Mouse (Mus musculus) common myeloid progenitor, adult 5-6 weeks (primary cell): ENCODE data around the gene BC016579. TPM values are rescaled to one million over a fixed set of nuclear protein-coding genes. Genes with fewer than 3 reads are reported as not detected.

Source experiments
- ATAC-seq: replicated peaks from 2 replicates; pipeline ENCODE4 v1.8.0; 2016; ENCODE audit warnings: low read depth, mild to moderate bottlenecking, moderate TSS enrichment, inconsistent platforms; ENCODE audit not compliant: poor library complexity, severe bottlenecking
- total RNA-seq: library from RNA; stranded (forward); fragments of 200-1000, 187-1606 nt; gene quantifications from 2 replicates; pipeline ENCODE4 v1.2.3, GENCODE M21; 2017

BC016579 gene
- total RNA-seq, 1 experiment from 2014 or later = 1.2 TPM

DNA sequence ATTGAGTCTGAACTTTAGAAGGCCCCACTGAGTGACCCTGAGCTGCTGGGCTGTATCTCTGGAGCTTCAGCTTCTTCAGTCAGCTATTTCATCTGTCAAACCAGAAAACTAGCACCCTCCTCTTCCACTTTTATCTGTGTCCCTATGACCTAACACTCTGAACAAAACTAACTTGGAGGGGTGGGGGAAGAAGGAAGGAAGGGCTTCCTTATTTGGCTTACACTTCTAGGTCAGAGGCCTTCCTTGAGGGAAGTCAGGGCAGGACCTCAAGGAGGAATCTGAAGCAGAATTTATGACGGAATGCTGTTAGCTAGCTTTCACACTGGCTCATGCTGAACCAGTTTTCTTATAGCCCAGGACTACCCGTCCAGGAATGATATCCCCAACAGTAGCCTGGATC is 2.4 kb downstream of the BC016579 start:
- ATAC-seq = peak; percentile 33; the same call in 1 of the 2 replicates

GRCm38 (mm10) chr16:45644380-45644779 is 9.5 kb downstream of the BC016579 start:
- ATAC-seq = peak; percentile 94

GRCm38 (mm10) chr16:45643944-45644343 is 9.9 kb downstream of the BC016579 start:
- no peak for ATAC-seq

DNA sequence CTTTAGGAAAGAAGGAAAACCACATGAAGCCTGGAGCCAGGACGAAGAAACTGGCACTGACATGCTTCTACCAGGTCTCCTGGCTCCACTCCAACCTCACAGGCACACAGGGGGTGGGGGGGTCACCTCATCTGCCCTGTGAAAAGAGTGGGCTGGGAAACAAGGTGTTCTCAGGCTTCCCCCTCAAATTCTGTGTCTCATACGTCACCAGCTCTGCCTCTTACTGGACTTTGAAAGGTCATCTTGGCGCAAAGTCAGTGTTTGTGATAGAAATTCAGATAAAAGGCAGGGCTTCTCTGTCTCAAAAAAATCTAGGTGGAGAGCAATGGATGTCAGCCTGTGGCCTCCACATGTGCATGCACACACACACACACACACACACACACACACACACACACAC is 12.6 kb downstream of the BC016579 start:
- ATAC-seq = no peak

DNA sequence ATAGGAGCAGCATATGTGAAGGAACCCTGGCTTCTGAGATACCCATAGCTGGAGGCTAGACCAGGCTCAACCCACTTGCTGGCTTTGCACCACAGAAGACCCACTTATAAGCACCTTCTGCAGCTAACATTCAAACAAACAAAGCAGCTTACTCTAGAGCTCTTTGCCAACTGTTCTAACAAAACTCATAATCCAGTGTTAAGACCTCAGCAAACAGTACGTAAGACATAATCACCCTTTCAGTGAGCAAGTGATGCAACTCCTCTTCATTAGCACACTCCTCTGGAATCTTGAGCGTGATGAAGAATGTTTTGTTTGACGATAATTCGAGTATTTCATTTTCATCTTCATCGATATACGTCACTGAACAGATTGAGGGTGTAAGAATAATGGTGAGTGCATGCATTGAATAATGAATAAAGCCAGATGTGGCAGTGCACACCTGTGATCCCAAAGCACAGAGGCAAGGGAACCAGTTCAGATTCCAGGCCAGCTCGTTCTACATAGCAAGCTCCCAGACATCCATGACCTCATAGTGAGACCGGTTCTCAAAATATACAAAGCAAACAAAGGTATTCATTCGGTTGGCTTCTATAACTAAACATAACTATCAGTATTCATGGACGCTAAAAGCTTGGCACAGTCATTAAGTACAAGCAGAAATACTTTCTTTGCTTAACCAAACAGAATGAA is 13.7 kb downstream of the BC016579 start:
- ATAC-seq = no peak

GRCm38 (mm10) chr16:45635826-45636225 is 18.0 kb downstream of the BC016579 start:
- ATAC-seq = no peak

DNA sequence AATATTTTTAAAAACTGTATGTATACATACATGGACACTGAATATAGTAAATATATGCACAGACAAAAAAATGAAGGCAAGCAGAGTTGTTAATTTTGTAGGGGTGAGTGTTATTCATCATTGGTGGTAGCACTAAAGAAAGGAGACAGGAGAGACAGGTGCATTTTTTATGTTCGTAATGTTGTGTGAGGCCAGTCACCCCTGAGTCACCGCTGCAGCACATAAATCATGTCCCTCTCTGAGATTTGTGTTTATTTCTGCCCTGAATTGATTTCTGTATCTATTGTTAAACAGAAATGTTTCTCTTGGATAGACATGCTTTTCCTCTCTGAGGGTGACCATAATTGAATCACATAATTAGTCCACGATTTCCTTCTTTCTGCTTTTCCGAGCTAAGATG is 21.4 kb downstream of the BC016579 start:
- no peak for ATAC-seq

DNA sequence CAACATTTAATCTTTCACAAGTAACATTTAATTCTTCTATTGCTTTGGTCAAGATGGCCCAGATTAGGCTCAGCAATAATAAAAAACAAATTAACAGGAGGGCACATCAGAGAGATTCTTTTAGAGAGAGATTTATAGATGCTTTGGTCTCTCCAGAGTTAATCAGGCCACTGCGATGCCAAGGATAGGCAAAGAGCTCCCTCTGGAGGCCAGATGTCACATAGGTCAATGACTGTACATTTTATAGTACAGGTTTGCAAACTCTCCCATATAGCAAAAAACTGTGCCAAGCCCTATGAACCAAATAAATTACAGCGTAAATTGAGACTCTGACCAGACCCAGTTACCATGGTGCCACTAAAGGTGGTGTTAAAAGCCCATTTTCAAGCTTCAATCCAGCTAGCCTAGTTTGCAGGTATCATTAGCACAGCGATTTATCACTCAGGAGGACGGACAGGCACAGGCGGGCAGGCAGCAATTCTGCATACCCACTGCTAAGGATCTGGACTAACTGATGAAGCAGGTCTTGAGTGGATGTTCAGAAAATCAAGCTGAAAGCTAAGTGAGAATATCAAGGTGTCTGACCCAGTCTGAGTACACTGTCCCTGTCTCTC is 23.4 kb downstream of the BC016579 start:
- ATAC-seq = peak; percentile 97

GRCm38 (mm10) chr16:45629497-45630105 is 24.3 kb downstream of the BC016579 start:
- no peak for ATAC-seq

DNA sequence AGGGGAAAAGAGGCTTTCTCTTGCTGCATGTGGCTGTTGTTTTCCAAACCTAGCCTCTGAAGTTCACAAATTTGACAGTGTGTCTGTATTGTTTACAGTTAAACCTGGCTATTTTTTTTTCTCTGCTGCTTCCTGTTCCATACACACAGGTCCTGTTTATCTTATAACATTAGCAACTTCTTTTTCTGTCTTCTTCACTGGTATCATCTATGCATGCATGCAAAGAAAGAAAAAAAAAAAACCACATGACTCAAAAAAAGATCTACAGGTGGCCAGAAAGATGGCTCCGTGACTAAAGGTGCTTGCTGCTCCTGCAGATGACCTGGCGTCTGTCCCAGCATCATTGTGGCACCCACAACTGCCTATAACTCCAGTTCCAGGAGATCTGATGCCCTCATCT is 28.5 kb downstream of the BC016579 start:
- no peak for ATAC-seq

- ATAC-seq = peak; percentile 41
Observed at GRCm38 (mm10) chr16:45624791-45625190, 29.1 kb downstream of the BC016579 start.

DNA sequence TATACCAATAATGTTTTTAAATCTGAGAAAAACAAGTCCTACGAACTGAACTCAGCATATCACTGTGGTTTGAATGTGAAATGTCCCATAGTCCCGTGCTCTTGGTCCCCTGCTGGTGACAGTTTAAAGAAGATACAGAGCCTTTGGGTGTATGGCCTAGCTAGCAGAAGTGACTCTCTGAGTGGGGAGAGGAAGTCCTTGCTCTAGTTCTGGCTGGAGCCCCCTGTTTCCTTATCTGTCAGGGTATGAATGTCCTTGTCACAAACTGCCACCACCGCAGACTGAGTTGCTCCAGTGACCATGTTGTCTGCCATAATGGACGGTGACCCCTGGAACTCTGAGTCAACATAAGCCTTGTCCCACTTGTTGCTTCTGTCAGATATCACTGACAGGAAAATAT is 30.6 kb downstream of the BC016579 start:
- ATAC-seq = peak; percentile 90

DNA sequence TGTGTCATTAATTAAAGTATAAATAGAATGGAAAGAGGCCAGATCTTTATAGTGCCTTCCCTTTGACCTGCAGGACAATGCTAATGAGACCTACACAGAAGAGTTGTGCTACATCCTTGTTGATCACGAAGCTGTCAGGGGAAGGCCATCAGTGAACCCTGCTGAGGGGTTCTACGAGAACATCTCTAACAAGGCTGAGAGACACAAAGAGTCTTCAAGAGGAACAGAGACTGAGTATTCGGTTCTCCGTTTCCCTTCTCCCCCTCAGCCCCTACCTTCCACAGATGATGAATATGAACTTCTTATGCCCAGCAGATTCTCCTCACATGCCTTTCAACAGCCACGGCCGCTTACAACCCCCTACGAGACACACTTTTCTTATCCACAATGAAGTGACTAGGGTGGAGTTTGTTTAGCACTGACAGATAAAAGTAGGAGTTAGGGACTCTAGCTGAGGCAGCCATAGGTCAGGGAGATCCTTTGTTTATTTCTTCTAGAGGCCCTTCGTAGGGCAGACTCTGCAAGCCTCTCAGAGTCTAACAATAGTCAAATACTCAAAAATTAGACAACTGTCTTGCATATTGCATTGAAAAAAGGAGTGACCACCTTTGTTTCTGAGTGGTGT is 34.0 kb downstream of the BC016579 start:
- no peak for ATAC-seq

GRCm38 (mm10) chr16:45615944-45616343 is 37.9 kb downstream of the BC016579 start:
- peak; percentile 30; the same call in 1 of the 2 replicates for ATAC-seq

DNA sequence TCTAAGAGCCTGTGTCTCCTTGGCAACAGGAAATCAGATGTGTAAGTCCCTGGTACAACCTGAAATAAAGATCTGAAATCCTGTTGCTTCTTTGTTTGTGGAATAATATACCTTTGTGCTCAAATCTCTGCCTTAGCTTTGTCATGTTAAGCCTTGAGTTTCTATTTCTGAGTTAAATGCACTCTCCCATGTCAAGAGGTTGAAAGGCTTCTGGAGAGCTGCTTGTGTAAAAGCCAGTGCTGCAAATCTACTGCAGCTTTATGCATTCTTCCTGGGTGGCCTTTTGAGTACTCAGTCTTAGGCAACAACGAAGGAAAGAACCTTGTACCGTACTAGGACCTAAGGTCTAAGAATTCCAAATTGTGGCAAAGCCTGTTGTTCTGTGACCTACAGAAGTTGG is 40.6 kb downstream of the BC016579 start:
- no peak for ATAC-seq

GRCm38 (mm10) chr16:45610267-45610666 is 43.6 kb downstream of the BC016579 start, which contains the start of gene Gcsam:
Gcsam (plus strand) TSS chr16:45610380.
- peak; percentile 55 for ATAC-seq

DNA sequence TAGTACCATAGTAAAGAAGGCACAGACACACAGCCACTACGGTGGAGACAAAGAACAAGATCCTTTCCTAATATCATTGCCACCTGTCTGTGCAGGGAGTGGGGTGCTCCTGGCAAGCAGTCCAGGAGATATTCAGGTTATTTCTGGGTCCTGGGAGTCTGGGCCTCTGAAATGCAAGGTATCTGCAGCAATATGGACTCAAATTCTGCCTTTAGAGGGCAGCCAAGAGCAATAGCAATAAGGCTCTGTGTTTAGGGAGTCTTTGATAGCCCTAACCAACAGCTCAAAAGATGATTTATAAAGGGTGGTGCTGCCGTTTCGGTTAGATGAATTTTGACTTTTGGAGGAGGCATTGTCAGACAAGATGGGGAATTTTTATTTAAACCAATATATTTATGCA is 44.6 kb downstream of the BC016579 start:
- ATAC-seq = peak; percentile 87

DNA sequence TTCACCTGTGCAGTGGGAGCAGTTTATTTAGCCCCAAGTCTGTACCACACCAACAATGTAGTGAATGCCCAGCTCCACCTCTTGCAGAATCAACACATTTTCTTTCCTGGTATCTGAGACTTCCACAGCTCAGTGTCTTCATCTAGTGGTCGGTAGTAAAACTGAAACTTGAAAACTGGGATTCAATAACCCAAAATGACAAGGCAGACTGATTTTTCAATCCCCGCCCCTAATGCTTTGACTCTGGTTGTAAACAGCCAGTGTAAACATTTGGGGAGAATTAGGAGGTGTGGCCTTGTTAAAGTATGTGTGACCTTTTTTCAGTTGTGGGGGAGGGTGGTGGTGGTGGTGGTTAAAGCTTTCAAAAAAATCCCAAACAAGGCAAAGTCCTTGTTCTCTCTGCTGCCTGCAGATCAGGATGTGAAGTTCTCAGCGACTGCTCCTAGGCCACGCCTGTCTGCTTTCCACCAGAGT is 45.4 kb downstream of the BC016579 start:
- ATAC-seq = peak; percentile 53

DNA sequence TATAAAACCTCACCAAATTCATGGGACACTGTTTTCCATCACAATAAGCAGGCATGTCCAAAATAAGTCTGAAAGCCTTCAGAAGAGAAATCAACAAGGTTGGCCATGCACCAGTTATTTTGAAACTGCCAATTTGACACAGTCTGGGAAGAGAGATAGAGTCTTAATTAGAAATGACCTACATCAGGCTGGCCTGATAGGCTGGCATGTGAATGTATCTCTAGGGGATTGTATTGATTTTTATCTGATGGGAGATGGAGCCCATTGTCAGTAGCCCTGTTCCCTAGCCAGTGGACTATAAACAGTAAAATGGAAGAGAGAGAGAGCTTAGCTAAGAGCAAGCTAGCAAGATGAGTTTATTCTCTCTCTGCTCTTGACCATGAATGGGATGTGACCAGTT is 58.4 kb downstream of the BC016579 start:
- ATAC-seq = no peak

DNA sequence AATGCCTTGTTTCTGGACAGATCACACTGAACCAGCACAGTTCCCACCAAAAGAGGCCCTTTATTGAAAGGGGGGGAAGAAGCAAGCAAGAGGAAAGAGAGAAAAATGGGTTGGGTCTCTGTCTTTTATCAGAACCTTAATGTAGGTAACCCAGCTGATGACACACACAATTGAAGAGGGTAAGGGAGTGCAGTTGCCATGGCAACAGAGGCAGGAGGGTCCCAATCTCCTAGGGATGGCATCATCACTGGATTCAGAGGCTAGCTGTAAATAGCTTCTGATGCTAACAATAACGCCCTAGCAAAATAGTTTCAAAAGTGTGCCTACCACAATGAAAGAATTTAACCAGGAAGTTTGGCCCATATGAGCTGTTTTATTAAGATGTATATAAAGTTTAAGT is 60.2 kb downstream of the BC016579 start:
- ATAC-seq = no peak

GRCm38 (mm10) chr16:45582512-45582911 is 71.4 kb downstream of the BC016579 start:
- ATAC-seq = peak; percentile 90
